Mouse (Mus musculus) CH12.LX (cell line): ENCODE data around the gene Akap9.
"Not testable (repeated sequence)": the region's sequence is repeated elsewhere in the genome, so short reads cannot be mapped to it uniquely, and the experiment has no call there.

Source experiments
- CTCF ChIP-seq, 2 experiments: IDR thresholded peaks in 1 of 2; conservative IDR thresholded peaks in 1 of 2; 2 replicates each; pipeline ENCODE4 v1.5.1; 2011 to 2012; ENCODE audit warnings: low read depth in 2 of 2, low read length in 2 of 2, improper control_type of control experiment in 1 of 2, inconsistent platforms in 1 of 2, mild to moderate bottlenecking in 1 of 2, moderate library complexity in 1 of 2
- GABPA ChIP-seq: IDR thresholded peaks from 2 replicates; pipeline ENCODE4 v1.6.1; 2012; ENCODE audit warnings: low read depth, low read length, improper control_type of control experiment, inconsistent platforms; ENCODE audit not compliant: insufficient replicate concordance
- HCFC1 ChIP-seq: IDR thresholded peaks from 2 replicates; pipeline ENCODE4 v1.6.1; 2012; ENCODE audit warnings: low read depth, mild to moderate bottlenecking, inconsistent platforms, low read length, improper control_type of control experiment
- IRF4 ChIP-seq: IDR thresholded peaks from 2 replicates; pipeline ENCODE4 v1.6.1; 2014; ENCODE audit warnings: low read depth, mild to moderate bottlenecking, inconsistent platforms, low read length, improper control_type of control experiment
- POLR2A ChIP-seq: IDR thresholded peaks from 2 replicates; pipeline ENCODE4 v1.6.1; 2011; ENCODE audit warnings: low read depth, mild to moderate bottlenecking, improper control_type of control experiment, low read length
- USF1 ChIP-seq: IDR thresholded peaks from 2 replicates; pipeline ENCODE4 v1.6.1; 2014; ENCODE audit warnings: low read depth, mild to moderate bottlenecking, inconsistent platforms, low read length, improper control_type of control experiment

GRCm38 (mm10) chr5:3894294-3894619, 33.6 kb upstream of the Akap9 start:
- not testable (repeated sequence) for TF ChIP-seq CTCF (conservative IDR thresholded peaks at IDR 0.05 in 1 of 2, IDR thresholded peaks at IDR 0.05 in 1 of 2; ENCODE audit: low read depth in 2 of 2, low read length in 2 of 2); GABPA; HCFC1; POLR2A; USF1; IRF4
